Mouse (Mus musculus): ENCODE measurements around the gene Mmab. TPM values are rescaled to one million over a fixed set of nuclear protein-coding genes. Genes with fewer than 3 reads are reported as not detected.

Mmab gene
- polyA plus RNA-seq, 1 experiment from 2014 or later: 38.5 TPM

GRCm38 (mm10) chr5:114465641-114466040 lies 21.8 kb upstream of the Mmab start:
- 56% methylated on average over 7 of the region's 7 CpGs for WGBS
- Histone ChIP-seq H3K9me3 (no peaks in the 10 kb centered on the region), H3K4me1 (peaks cover 37% of the 10 kb centered on the region), H3K4me2 (replicated peaks) (no peak overlapping the region), H3K9ac (no peak overlapping the region), H3K27ac (no peak overlapping the region), H3K36me3 (no peaks in the 10 kb centered on the region), H3K27me3 (no peaks in the 10 kb centered on the region), H3K4me3 (no peak overlapping the region)
- ATAC-seq (ENCODE audit: insufficient number of reproducible peaks, insufficient read depth, low FRiP score, low TSS enrichment): no peak

- peaks cover 45% of the 10 kb centered on the region for H3K4me1 ChIP-seq
- no peak overlapping the region for H3K9ac ChIP-seq
- 78% methylated on average over 2 of the region's 2 CpGs for WGBS
- H3K4me2 ChIP-seq (replicated peaks): no peak overlapping the region
- no peaks in the 10 kb centered on the region for H3K27me3 ChIP-seq
- H3K9me3 ChIP-seq: no peaks in the 10 kb centered on the region
- H3K27ac ChIP-seq: no peak overlapping the region
- H3K4me3 ChIP-seq: no peak overlapping the region
- H3K36me3 ChIP-seq: no peaks in the 10 kb centered on the region
- no peak for ATAC-seq (ENCODE audit: insufficient number of reproducible peaks, insufficient read depth, low FRiP score, low TSS enrichment)
Measured at GRCm38 (mm10) chr5:114464561-114464960, 20.7 kb upstream of the Mmab start.

- Histone ChIP-seq H3K9ac (no peak overlapping the region), H3K9me3 (no peaks in the 10 kb centered on the region), H3K36me3 (no peaks in the 10 kb centered on the region), H3K4me3 (no peak overlapping the region), H3K27me3 (no peaks in the 10 kb centered on the region), H3K27ac (no peak overlapping the region), H3K4me2 (replicated peaks) (no peak overlapping the region), H3K4me1 (peaks cover 36% of the 10 kb centered on the region)
- ATAC-seq (ENCODE audit: insufficient number of reproducible peaks, insufficient read depth, low FRiP score, low TSS enrichment): no peak
- 85% methylated on average over 23 of the region's 24 CpGs for WGBS
Measured at GRCm38 (mm10) chr5:114462067-114463040, 18.5 kb upstream of the Mmab start.

- H3K4me2 ChIP-seq (replicated peaks): no peak overlapping the region
- no peak overlapping the region for H3K4me3 ChIP-seq
- peak; percentile 53 for ATAC-seq (ENCODE audit: insufficient number of reproducible peaks, insufficient read depth, low FRiP score, low TSS enrichment)
- H3K36me3 ChIP-seq: no peaks in the 10 kb centered on the region
- WGBS: 3% methylated on average over 7 of the region's 7 CpGs
- H3K27me3 ChIP-seq: no peaks in the 10 kb centered on the region
- H3K9me3 ChIP-seq: no peaks in the 10 kb centered on the region
- peak overlapping the region; percentile 52; the same call in 1 of the 2 replicates for H3K27ac ChIP-seq
- no peak overlapping the region for H3K9ac ChIP-seq
- peaks cover 26% of the 10 kb centered on the region for H3K4me1 ChIP-seq
Measured at GRCm38 (mm10) chr5:114461238-114461637, 17.4 kb upstream of the Mmab start.

GRCm38 (mm10) chr5:114456995-114457605 lies 13.2 kb upstream of the Mmab start:
- H3K4me3 ChIP-seq: no peak overlapping the region
- ATAC-seq (ENCODE audit: insufficient number of reproducible peaks, insufficient read depth, low FRiP score, low TSS enrichment): no peak
- 85% methylated on average over 16 of the region's 16 CpGs for WGBS

GRCm38 (mm10) chr5:114456287-114456686 lies 12.4 kb upstream of the Mmab start:
- no peak overlapping the region for H3K4me2 ChIP-seq (replicated peaks)
- 79% methylated on average over 9 of the region's 9 CpGs for WGBS
- H3K4me3 ChIP-seq: no peak overlapping the region
- no peak overlapping the region for H3K27ac ChIP-seq
- H3K9me3 ChIP-seq: no peaks in the 10 kb centered on the region
- H3K9ac ChIP-seq: no peak overlapping the region
- ATAC-seq (ENCODE audit: insufficient number of reproducible peaks, insufficient read depth, low FRiP score, low TSS enrichment): no peak
- H3K27me3 ChIP-seq: no peaks in the 10 kb centered on the region
- H3K4me1 ChIP-seq: peaks cover 14% of the 10 kb centered on the region
- peaks cover 27% of the 10 kb centered on the region for H3K36me3 ChIP-seq

More at GRCm38 (mm10) chr5:114456995-114457605, 13.2 kb upstream of the Mmab start:
- Histone ChIP-seq H3K27ac (no peak overlapping the region), H3K9ac (no peak overlapping the region), H3K27me3 (no peaks in the 10 kb centered on the region), H3K4me2 (replicated peaks) (no peak overlapping the region), H3K9me3 (no peaks in the 10 kb centered on the region), H3K4me1 (peaks cover 18% of the 10 kb centered on the region), H3K36me3 (peaks cover 25% of the 10 kb centered on the region)

GRCm38 (mm10) chr5:114449011-114449410 lies 5.2 kb upstream of the Mmab start:
- H3K4me3 ChIP-seq: no peak overlapping the region
- peaks cover 59% of the 10 kb centered on the region for H3K36me3 ChIP-seq
- H3K9ac ChIP-seq: no peak overlapping the region
- no peaks in the 10 kb centered on the region for H3K9me3 ChIP-seq
- peaks cover 8% of the 10 kb centered on the region for H3K4me1 ChIP-seq
- H3K27me3 ChIP-seq: no peaks in the 10 kb centered on the region
- WGBS: 73% methylated on average over 4 of the region's 4 CpGs
- no peak overlapping the region for H3K4me2 ChIP-seq (replicated peaks)
- ATAC-seq (ENCODE audit: insufficient number of reproducible peaks, insufficient read depth, low FRiP score, low TSS enrichment): no peak
- no peak overlapping the region for H3K27ac ChIP-seq

- Histone ChIP-seq H3K27ac (no peak overlapping the region), H3K4me1 (peaks cover 11% of the 10 kb centered on the region), H3K27me3 (no peaks in the 10 kb centered on the region), H3K36me3 (peaks cover 26% of the 10 kb centered on the region), H3K4me2 (replicated peaks) (peak overlapping the region; percentile 72), H3K9ac (peak overlapping the region; percentile 70), H3K9me3 (no peaks in the 10 kb centered on the region), H3K4me3 (peak overlapping the region; percentile 80)
- under 1% methylated on average over 21 of the region's 21 CpGs for WGBS
- no peak for ATAC-seq (ENCODE audit: insufficient number of reproducible peaks, insufficient read depth, low FRiP score, low TSS enrichment)
Measured at GRCm38 (mm10) chr5:114444368-114444692, 470 bp upstream of the Mmab start.

GRCm38 (mm10) chr5:114435588-114435987 lies 8.3 kb downstream of the Mmab start:
- ATAC-seq (ENCODE audit: insufficient number of reproducible peaks, insufficient read depth, low FRiP score, low TSS enrichment): no peak
- no peaks in the 10 kb centered on the region for H3K4me1 ChIP-seq
- H3K27me3 ChIP-seq: no peaks in the 10 kb centered on the region

GRCm38 (mm10) chr5:114434359-114434758 lies 9.5 kb downstream of the Mmab start:
- Histone ChIP-seq H3K36me3 (peaks cover 38% of the 10 kb centered on the region), H3K9ac (no peak overlapping the region), H3K4me2 (replicated peaks) (no peak overlapping the region), H3K9me3 (no peaks in the 10 kb centered on the region), H3K4me1 (no peaks in the 10 kb centered on the region), H3K4me3 (no peak overlapping the region), H3K27ac (no peak overlapping the region), H3K27me3 (no peaks in the 10 kb centered on the region)
- WGBS: 88% methylated on average over 8 of the region's 8 CpGs
- no peak for ATAC-seq (ENCODE audit: insufficient number of reproducible peaks, insufficient read depth, low FRiP score, low TSS enrichment)

More at GRCm38 (mm10) chr5:114435588-114435987, 8.3 kb downstream of the Mmab start:
- Histone ChIP-seq H3K9me3 (no peaks in the 10 kb centered on the region), H3K4me3 (no peak overlapping the region), H3K4me2 (replicated peaks) (no peak overlapping the region), H3K36me3 (peaks cover 38% of the 10 kb centered on the region), H3K27ac (no peak overlapping the region), H3K9ac (no peak overlapping the region)
- WGBS: 91% methylated on average over 14 of the region's 14 CpGs

- Histone ChIP-seq H3K9me3 (no peaks in the 10 kb centered on the region), H3K27ac (no peak overlapping the region), H3K36me3 (peaks cover 8% of the 10 kb centered on the region), H3K9ac (no peak overlapping the region), H3K4me1 (no peaks in the 10 kb centered on the region; the same call in 1 of the 2 replicates), H3K4me3 (no peak overlapping the region), H3K27me3 (no peaks in the 10 kb centered on the region), H3K4me2 (replicated peaks) (no peak overlapping the region)
- 83% methylated on average over 7 of the region's 7 CpGs for WGBS
- ATAC-seq (ENCODE audit: insufficient number of reproducible peaks, insufficient read depth, low FRiP score, low TSS enrichment): no peak
Measured at GRCm38 (mm10) chr5:114429781-114430180, 14.1 kb downstream of the Mmab start.

- WGBS: 77% methylated on average over 18 of the region's 18 CpGs
- Histone ChIP-seq H3K9me3 (no peaks in the 10 kb centered on the region), H3K27ac (no peak overlapping the region), H3K4me3 (no peak overlapping the region), H3K4me2 (replicated peaks) (no peak overlapping the region), H3K4me1 (no peaks in the 10 kb centered on the region; the same call in 1 of the 2 replicates), H3K9ac (no peak overlapping the region), H3K36me3 (no peaks in the 10 kb centered on the region), H3K27me3 (no peaks in the 10 kb centered on the region)
- ATAC-seq (ENCODE audit: insufficient number of reproducible peaks, insufficient read depth, low FRiP score, low TSS enrichment): no peak
Measured at GRCm38 (mm10) chr5:114428621-114429020, 15.2 kb downstream of the Mmab start.
